Mouse (Mus musculus) heart, adult 9 months (tissue): ENCODE measurements around the gene Cep164.

Experiments used
- DNase-seq, 2 experiments: peaks; one replicate each; pipeline ENCODE4 v3.0.0; 2022; ENCODE audit warnings: low spot score in 2 of 2

The Cep164 gene

GRCm38 (mm10) chr9:45838434-45839138 is 10.1 kb upstream of the Cep164 start, which contains the start of gene Bace1:
Bace1 (plus strand) TSS chr9:45838580.
- DNase-seq: peak; percentile 80 to 83

- no peak for DNase-seq
Observed at GRCm38 (mm10) chr9:45838069-45838433, 9.6 kb upstream of the Cep164 start.

- no peak for DNase-seq
Observed at GRCm38 (mm10) chr9:45833461-45833860, 5.0 kb upstream of the Cep164 start.

- DNase-seq: no peak
Observed at GRCm38 (mm10) chr9:45832898-45833297, 4.4 kb upstream of the Cep164 start.

- peak; percentile 39 to 53 for DNase-seq
Observed at GRCm38 (mm10) chr9:45829107-45829506, 616 bp upstream of the Cep164 start.

GRCm38 (mm10) chr9:45827663-45828290 is 714 bp downstream of the Cep164 start:
- peak in 1 of 2 experiments; percentile 36 for DNase-seq

- DNase-seq: no peak
Observed at GRCm38 (mm10) chr9:45818406-45819011, 10.0 kb downstream of the Cep164 start.

- no peak for DNase-seq
Observed at GRCm38 (mm10) chr9:45815525-45815924, 13.0 kb downstream of the Cep164 start.

GRCm38 (mm10) chr9:45815113-45815512 is 13.4 kb downstream of the Cep164 start:
- DNase-seq: peak in 1 of 2 experiments; percentile 12

GRCm38 (mm10) chr9:45811946-45812345 is 16.5 kb downstream of the Cep164 start:
- DNase-seq: no peak

GRCm38 (mm10) chr9:45807761-45808160 is 20.7 kb downstream of the Cep164 start:
- DNase-seq: no peak

GRCm38 (mm10) chr9:45807337-45807736 is 21.2 kb downstream of the Cep164 start:
- DNase-seq: no peak

GRCm38 (mm10) chr9:45806847-45807246 is 21.6 kb downstream of the Cep164 start:
- no peak for DNase-seq

GRCm38 (mm10) chr9:45803070-45803774 is 25.3 kb downstream of the Cep164 start:
- DNase-seq: no peak

GRCm38 (mm10) chr9:45799402-45799801 is 29.1 kb downstream of the Cep164 start:
- no peak for DNase-seq

GRCm38 (mm10) chr9:45798467-45799164 is 29.9 kb downstream of the Cep164 start:
- DNase-seq: no peak

GRCm38 (mm10) chr9:45797271-45797670 is 31.2 kb downstream of the Cep164 start:
- no peak for DNase-seq

GRCm38 (mm10) chr9:45795722-45796121 is 32.8 kb downstream of the Cep164 start:
- peak; percentile 50 to 51 for DNase-seq

- DNase-seq: no peak
Observed at GRCm38 (mm10) chr9:45793697-45794096, 34.8 kb downstream of the Cep164 start.

GRCm38 (mm10) chr9:45792235-45792634 is 36.3 kb downstream of the Cep164 start:
- no peak for DNase-seq

GRCm38 (mm10) chr9:45791456-45792142 is 36.9 kb downstream of the Cep164 start:
- no peak for DNase-seq
